In the genomic region with DNA sequence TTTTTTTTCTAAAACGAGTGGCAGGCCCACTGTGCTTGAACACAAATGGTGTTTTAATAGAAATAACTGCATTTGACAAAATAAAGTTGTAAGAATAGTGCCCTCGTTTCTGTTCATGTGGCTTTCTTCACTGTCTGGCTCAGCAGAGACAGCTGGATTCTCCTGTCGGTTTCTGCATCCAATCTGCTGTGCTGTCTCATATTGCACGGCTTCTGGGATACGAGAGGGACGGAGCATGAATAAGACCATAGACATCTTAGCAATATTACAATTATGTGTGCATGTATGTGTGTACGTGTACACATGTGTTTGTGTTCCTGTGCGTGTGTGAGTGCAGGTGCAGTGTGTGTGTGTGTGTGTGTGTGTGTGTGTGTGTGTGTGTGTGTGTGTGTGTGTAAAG, we compare ENCODE assay signal across 25 mouse cellular contexts. TPM values are rescaled to one million over a fixed set of nuclear protein-coding genes. Genes with fewer than 3 reads are reported as not detected.
DNase-seq lines count a peak whose midpoint lies in the region; ATAC-seq and TF ChIP-seq lines count a peak whose summit lies in the region.
"Had no signal": no experiment of that assay in that cellular context is flagged by ENCODE, and none has a peak within 500 bp of the region (broad histone marks: within the 10 kb centered on the region; RNA-seq: fewer than 3 reads in every experiment).

No protein-coding gene starts in this region.

- H3K4me3 ChIP-seq in forebrain, postnatal 0 days (ENCODE audit: low read depth, low read length): no peak overlapping the region
- no peak overlapping the region for H3K4me3 ChIP-seq in forebrain, embryonic 13.5 days
- H3K4me3 ChIP-seq: embryonic facial prominence, embryonic 15.5 days; erythroblast, embryonic 14.5 days; forebrain, embryonic 10.5 days; forebrain, embryonic 15.5 days; heart, adult 2 months; heart, embryonic 15.5 days; hindbrain, embryonic 13.5 days had no signal

- H3K36me3 ChIP-seq in forebrain, postnatal 0 days (ENCODE audit: insufficient read depth): no peaks in the 10 kb centered on the region
- no peaks in the 10 kb centered on the region for H3K36me3 ChIP-seq in forebrain, embryonic 13.5 days (ENCODE audit: poor library complexity, severe bottlenecking)
- H3K36me3 ChIP-seq: embryonic facial prominence, embryonic 15.5 days; forebrain, embryonic 10.5 days; forebrain, embryonic 15.5 days; heart, embryonic 15.5 days; hindbrain, embryonic 13.5 days had no signal

- 64% methylated on average over 8 of the region's 8 CpGs for WGBS in forebrain, postnatal 0 days
- 80% methylated on average over 8 of the region's 8 CpGs for WGBS in forebrain, embryonic 13.5 days

- DNase-seq in forebrain, postnatal 0 days: peak; percentile 40
- peak; percentile 13 for DNase-seq in layer of hippocampus, adult 9-11 months
- no peak for DNase-seq in layer of hippocampus, postnatal 25 days (ENCODE audit: extremely low spot score in 1 of 2, low spot score in 1 of 2)
- DNase-seq in right cerebral cortex, adult 2 months (ENCODE audit: low spot score in 2 of 2): peak; percentile 14
- no peak for DNase-seq in right cerebral cortex, postnatal 36 days (ENCODE audit: low spot score in 2 of 2)
- peak; percentile 36 for DNase-seq in brain, embryonic 14.5 days (ENCODE audit: low read depth)
- DNase-seq in kidney, adult 8-10 months: no peak
- DNase-seq: adrenal gland, postnatal 10 days; cerebellum, adult 18-20 months; cerebellum, adult 9-11 months; cerebellum, postnatal 36 days; gastrocnemius, postnatal 14 days; heart, adult 2 months; heart, postnatal 14 days had no signal

- 0 out of 2 replicates have a peak, but pooled peaks cover 4% of the 10 kb centered on the region for H3K4me1 ChIP-seq in forebrain, postnatal 0 days (ENCODE audit: insufficient read depth)
- H3K4me1 ChIP-seq in forebrain, embryonic 13.5 days: no peaks in the 10 kb centered on the region
- H3K4me1 ChIP-seq: embryonic facial prominence, embryonic 15.5 days; forebrain, embryonic 15.5 days; heart, embryonic 15.5 days; hindbrain, embryonic 13.5 days had no signal

- no peak for ATAC-seq in forebrain, postnatal 0 days
- ATAC-seq in forebrain, embryonic 13.5 days: no peak
- ATAC-seq: forebrain, embryonic 15.5 days had no signal

- TF ChIP-seq POLR2A in brain, embryonic 14.5 days (IDR thresholded peaks at IDR 0.05; ENCODE audit: borderline replicate concordance, extremely low read depth, insufficient read depth, insufficient read length, poor library complexity, severe bottlenecking): no peak

- no peak for TF ChIP-seq CTCF in forebrain, postnatal 0 days (IDR thresholded peaks at IDR 0.05; ENCODE audit: low read depth)
- TF ChIP-seq CTCF in brain, embryonic 14.5 days (IDR thresholded peaks at IDR 0.05; ENCODE audit: borderline replicate concordance, extremely low read depth, insufficient read depth, insufficient read length): no peak

- H3K27me3 ChIP-seq in forebrain, postnatal 0 days (ENCODE audit: insufficient read depth, low read length): no peaks in the 10 kb centered on the region
- H3K27me3 ChIP-seq in forebrain, embryonic 13.5 days: no peaks in the 10 kb centered on the region
- H3K27me3 ChIP-seq: embryonic facial prominence, embryonic 15.5 days; forebrain, embryonic 15.5 days; heart, embryonic 15.5 days; hindbrain, embryonic 13.5 days had no signal

- H3K27ac ChIP-seq in forebrain, postnatal 0 days (ENCODE audit: low read depth, low read length): 0 out of 2 replicates have a peak overlapping the region, but pooled peaks have one; percentile 10
- H3K27ac ChIP-seq in forebrain, embryonic 13.5 days: no peak overlapping the region
- H3K27ac ChIP-seq: embryonic facial prominence, embryonic 15.5 days; forebrain, embryonic 10.5 days; forebrain, embryonic 15.5 days; heart, adult 2 months; heart, embryonic 15.5 days; hindbrain, embryonic 13.5 days had no signal

- H3K9me3 ChIP-seq in forebrain, postnatal 0 days (ENCODE audit: low read length): no peaks in the 10 kb centered on the region
- no peaks in the 10 kb centered on the region for H3K9me3 ChIP-seq in forebrain, embryonic 13.5 days (replicated peaks)
- H3K9me3 ChIP-seq: embryonic facial prominence, embryonic 15.5 days; forebrain, embryonic 10.5 days; forebrain, embryonic 15.5 days; heart, embryonic 15.5 days; hindbrain, embryonic 13.5 days had no signal

- no peak overlapping the region for H3K4me2 ChIP-seq in forebrain, postnatal 0 days (ENCODE audit: low read depth)
- no peak overlapping the region for H3K4me2 ChIP-seq in forebrain, embryonic 13.5 days
- H3K4me2 ChIP-seq: embryonic facial prominence, embryonic 15.5 days; forebrain, embryonic 15.5 days; heart, embryonic 11.5 days; heart, embryonic 15.5 days; hindbrain, embryonic 13.5 days had no signal

- no peak overlapping the region for H3K9ac ChIP-seq in forebrain, postnatal 0 days
- no peak overlapping the region for H3K9ac ChIP-seq in forebrain, embryonic 13.5 days
- H3K9ac ChIP-seq: embryonic facial prominence, embryonic 15.5 days; forebrain, embryonic 15.5 days; heart, embryonic 15.5 days; hindbrain, embryonic 13.5 days had no signal

RNA-seq across cellular contexts. Expression of gene Lrfn2, which starts 54.7 kb away (rescaled TPM):
- 28.5 and 28.7 TPM in 2 replicates for total RNA-seq in forebrain, postnatal 0 days (2014; rRNA removed)
- polyA plus RNA-seq in forebrain, postnatal 0 days (2015; fragmentation: Nextera tagmentation; extraction: Ambion mirVana): 12.5 and 16.5 TPM in 2 replicates
- 2.9 and 4.3 TPM in 2 replicates for polyA plus RNA-seq in forebrain, embryonic 13.5 days (2015; fragmentation: Nextera tagmentation; extraction: Ambion mirVana)
- total RNA-seq in layer of hippocampus, postnatal 25 days (2021): 10 to 100 TPM; 39.4 to 39.6 TPM
- 6.2 and 9.0 TPM in 2 replicates for polyA plus RNA-seq in brain, embryonic 14.5 days (2012; rRNA removed)
- total RNA-seq: hematopoietic stem cell, adult 5-6 weeks; MEL had no signal
- polyA plus RNA-seq: C2C12; erythroblast, embryonic 14.5 days; heart, embryonic 11.5 days had no signal

Comparison
In these comparisons a context has a peak if more than half of its experiments do, and no peak if none do; other contexts are left out.
1. DNase-seq: peak in forebrain, postnatal 0 days (single experiment), layer of hippocampus, adult 9-11 months (single experiment), right cerebral cortex, adult 2 months (2 of 2) and brain, embryonic 14.5 days (single experiment); none in layer of hippocampus, postnatal 25 days (0 of 2), right cerebral cortex, postnatal 36 days (0 of 2) and kidney, adult 8-10 months (0 of 2).